Mouse (Mus musculus) lung, adult 2 months (tissue): ENCODE results near the gene Ppp2r3c.

ENCODE experiments used
- CTCF ChIP-seq: fragments of 200-500 bp; IDR thresholded peaks from 2 replicates; pipeline ENCODE4 v1.5.1; 2011; ENCODE audit warnings: mild to moderate bottlenecking, low read length, control low read depth; ENCODE audit not compliant: insufficient read depth
- POLR2A ChIP-seq: fragments of 200-500 bp; IDR thresholded peaks from 2 replicates; pipeline ENCODE4 v1.6.1; 2011; ENCODE audit warnings: low read depth, mild to moderate bottlenecking, control low read depth, low read length, borderline replicate concordance; ENCODE audit errors: extremely low read depth

GRCm38 (mm10) chr12:55321642-55322291, 19.0 kb upstream of the Ppp2r3c start:
- TF ChIP-seq CTCF (no peak), POLR2A (no peak)
